Mouse (Mus musculus) ES-E14 (cell line): Measurements from ENCODE around the gene Asic1.

Source experiments
- CHD2 ChIP-seq: IDR thresholded peaks from 2 replicates; pipeline ENCODE4 v1.6.1; 2014; ENCODE audit warnings: mild to moderate bottlenecking, low read depth, low read length, inconsistent platforms
- ZNF384 ChIP-seq: IDR thresholded peaks from 2 replicates; pipeline ENCODE4 v1.6.1; 2012; ENCODE audit warnings: low read depth, low read length, inconsistent platforms

GRCm38 (mm10) chr15:99731167-99731566 lies 61.0 kb downstream of the Asic1 start:
- TF ChIP-seq CHD2 (no peak), ZNF384 (no peak)
